Mouse (Mus musculus) thymus, postnatal 36 days (tissue): ENCODE data around the gene Mettl17.

Experiments used
- DNase-seq, 2 experiments: peaks; one replicate each; pipeline ENCODE4 v3.0.0; 2022; ENCODE audit warnings: mixed read lengths in 2 of 2

Mettl17 gene

GRCm38 (mm10) chr14:51929968-51930367, 45.3 kb downstream of the Mettl17 start:
- DNase-seq = no peak

GRCm38 (mm10) chr14:51930824-51931223, 46.2 kb downstream of the Mettl17 start:
- peak; percentile 35 to 47 for DNase-seq

- no peak for DNase-seq
These were observed 47.7 kb downstream of the Mettl17 start for GRCm38 (mm10) chr14:51932092-51933020.

- DNase-seq = no peak
These were observed 54.4 kb downstream of the Mettl17 start for GRCm38 (mm10) chr14:51939005-51939404.

GRCm38 (mm10) chr14:51940944-51941560, 56.4 kb downstream of the Mettl17 start:
- no peak for DNase-seq

GRCm38 (mm10) chr14:51941577-51941976, 56.9 kb downstream of the Mettl17 start:
- no peak for DNase-seq

- no peak for DNase-seq
These were observed 57.6 kb downstream of the Mettl17 start for GRCm38 (mm10) chr14:51942236-51942635.
